15 mouse cellular contexts compared by ENCODE assay signal in genomic region chr15:100686434-100686833, GRCm38 (mm10). TPM values are rescaled to one million over a fixed set of nuclear protein-coding genes. Genes with fewer than 3 reads are reported as not detected.
DNase-seq lines count a peak whose midpoint lies in the region; ATAC-seq and TF ChIP-seq lines count a peak whose summit lies in the region.
"Had no signal": no experiment of that assay in that cellular context is flagged by ENCODE, and none has a peak within 500 bp of the region (broad histone marks: within the 10 kb centered on the region; RNA-seq: fewer than 3 reads in every experiment).

No protein-coding gene starts in this region.

- DNase-seq in spleen, adult 2 months (ENCODE audit: low read depth in 1 of 2, low spot score in 2 of 2), result no peak
- no peak for DNase-seq in spleen, postnatal 10 days (ENCODE audit: low spot score in 2 of 2)
- peak; percentile 16 for DNase-seq in brain, adult 2 months (ENCODE audit: low read depth, low spot score)
- no peak for DNase-seq in embryonic facial prominence, embryonic 10.5 days (ENCODE audit: low spot score)
- no peak for DNase-seq in kidney, postnatal 4 days
- no peak for DNase-seq in lung, postnatal 4 days
- DNase-seq: cerebellum, adult 8-10 months; gastrocnemius, postnatal 10 days; kidney, adult 8-10 months; spleen, adult 18-20 months had no signal

- no peaks in the 10 kb centered on the region for H3K27me3 ChIP-seq in spleen, adult 2 months (ENCODE audit: control insufficient read depth, insufficient read depth, low read length)
- H3K27me3 ChIP-seq in liver, embryonic 16.5 days (ENCODE audit: control insufficient read depth, insufficient read depth, low read depth, low read length), result no peaks in the 10 kb centered on the region
- peaks cover 15% of the 10 kb centered on the region for H3K27me3 ChIP-seq in embryonic facial prominence, embryonic 10.5 days (replicated peaks; ENCODE audit: low read depth, poor library complexity, severe bottlenecking)

- 0 out of 2 replicates have a peak overlapping the region, but pooled peaks have one; percentile 11 for H3K9ac ChIP-seq in liver, embryonic 16.5 days (ENCODE audit: low read depth, low read length)
- H3K9ac ChIP-seq: forebrain, postnatal 0 days; hindbrain, embryonic 14.5 days; lung, embryonic 15.5 days had no signal

- no peak for ATAC-seq in liver, embryonic 16.5 days (ENCODE audit: low read depth)
- ATAC-seq: forebrain, postnatal 0 days had no signal

- no peaks in the 10 kb centered on the region for H3K9me3 ChIP-seq in liver, embryonic 16.5 days (replicated peaks; ENCODE audit: control insufficient read depth, low read length)
- H3K9me3 ChIP-seq in embryonic facial prominence, embryonic 10.5 days, result peaks cover 11% of the 10 kb centered on the region

- no peak for TF ChIP-seq POLR2A in spleen, adult 2 months (IDR thresholded peaks at IDR 0.05; ENCODE audit: low read depth, low read length)

- no peak overlapping the region; the same call in 1 of the 2 replicates for H3K27ac ChIP-seq in spleen, adult 2 months (ENCODE audit: insufficient read depth, low read length)
- peak overlapping the region; percentile 18; the same call in 1 of the 2 replicates for H3K27ac ChIP-seq in liver, embryonic 16.5 days (ENCODE audit: low read length)
- no peak overlapping the region for H3K27ac ChIP-seq in embryonic facial prominence, embryonic 10.5 days (replicated peaks)
- H3K27ac ChIP-seq: hindbrain, embryonic 14.5 days; left cerebral cortex, adult 2 months; lung, embryonic 15.5 days had no signal

- peaks cover 12% of the 10 kb centered on the region; the same call in 1 of the 2 replicates for H3K4me1 ChIP-seq in spleen, adult 2 months (ENCODE audit: control insufficient read depth, insufficient read depth, insufficient read length)
- H3K4me1 ChIP-seq in liver, embryonic 16.5 days (ENCODE audit: control insufficient read depth, low read depth, low read length), result peaks cover 36% of the 10 kb centered on the region
- H3K4me1 ChIP-seq in embryonic facial prominence, embryonic 10.5 days, result peaks cover 19% of the 10 kb centered on the region
- H3K4me1 ChIP-seq: lung, embryonic 15.5 days had no signal

- no peak for TF ChIP-seq CTCF in spleen, adult 2 months (IDR thresholded peaks at IDR 0.05; ENCODE audit: extremely low read depth, insufficient read depth, insufficient read length, insufficient replicate concordance)

- H3K4me3 ChIP-seq in spleen, adult 2 months (ENCODE audit: extremely low read depth, insufficient read depth, insufficient read length), result peak overlapping the region; percentile 2; the same call in 1 of the 2 replicates
- H3K4me3 ChIP-seq in liver, embryonic 16.5 days (ENCODE audit: low read depth, low read length), result peak overlapping the region; percentile 35
- H3K4me3 ChIP-seq in embryonic facial prominence, embryonic 10.5 days, result no peak overlapping the region
- H3K4me3 ChIP-seq: left cerebral cortex, adult 2 months; lung, embryonic 15.5 days had no signal

- WGBS in spleen, adult 2 months, result 81% methylated on average over 6 of the region's 6 CpGs
- WGBS in liver, embryonic 16.5 days (ENCODE audit: insufficient replicate concordance), result 67% methylated on average over 6 of the region's 6 CpGs
- 84% methylated on average over 6 of the region's 6 CpGs for WGBS in embryonic facial prominence, embryonic 10.5 days

- H3K4me2 ChIP-seq in liver, embryonic 16.5 days (ENCODE audit: low read depth, low read length), result peak overlapping the region; percentile 13
- H3K4me2 ChIP-seq: hindbrain, embryonic 14.5 days; lung, embryonic 15.5 days had no signal

- 0 out of 2 replicates have a peak, but pooled peaks cover under 1% of the 10 kb centered on the region for H3K36me3 ChIP-seq in spleen, adult 2 months (ENCODE audit: control insufficient read depth, insufficient read depth, low read length)
- H3K36me3 ChIP-seq in liver, embryonic 16.5 days (ENCODE audit: control insufficient read depth, insufficient read depth), result no peaks in the 10 kb centered on the region
- no peaks in the 10 kb centered on the region for H3K36me3 ChIP-seq in embryonic facial prominence, embryonic 10.5 days (replicated peaks)
- H3K36me3 ChIP-seq: lung, embryonic 15.5 days had no signal

RNA-seq across cellular contexts. Expression of gene Cela1, which starts 1.3 kb away (rescaled TPM):
- 5,688 and 5,726 TPM in 2 replicates for polyA plus RNA-seq in spleen, adult 2 months (2012; rRNA removed)
- polyA plus RNA-seq in liver, embryonic 16.5 days (2015; fragmentation: Nextera tagmentation; extraction: Ambion mirVana), result 20.3 and 30.0 TPM in 2 replicates
- 1.7 and 2.2 TPM in 2 replicates for polyA plus RNA-seq in embryonic facial prominence, embryonic 10.5 days (2016; fragmentation: Nextera tagmentation; extraction: Ambion mirVana)

RNA-seq across cellular contexts. Expression of gene Bin2, which starts 17.1 kb away (rescaled TPM):
- 101 TPM in 2 replicates for polyA plus RNA-seq in spleen, adult 2 months (2012; rRNA removed)
- polyA plus RNA-seq in liver, embryonic 16.5 days (2015; fragmentation: Nextera tagmentation; extraction: Ambion mirVana), result 18.0 and 20.6 TPM in 2 replicates
- 2.1 and 4.0 TPM in 2 replicates for polyA plus RNA-seq in embryonic facial prominence, embryonic 10.5 days (2016; fragmentation: Nextera tagmentation; extraction: Ambion mirVana)

RNA-seq across cellular contexts. Expression of gene Galnt6, which starts 42.7 kb away (rescaled TPM):
- polyA plus RNA-seq in spleen, adult 2 months (2012; rRNA removed), result 13.9 and 16.1 TPM in 2 replicates
- 1.8 TPM in 2 replicates for polyA plus RNA-seq in liver, embryonic 16.5 days (2015; fragmentation: Nextera tagmentation; extraction: Ambion mirVana)
- polyA plus RNA-seq in embryonic facial prominence, embryonic 10.5 days (2016; fragmentation: Nextera tagmentation; extraction: Ambion mirVana), result 0.05 and 0.16 TPM in 2 replicates

RNA-seq across cellular contexts. Expression of gene Smagp, which starts 49.7 kb away (rescaled TPM):
- 29.2 and 33.1 TPM in 2 replicates for polyA plus RNA-seq in spleen, adult 2 months (2012; rRNA removed)
- polyA plus RNA-seq in liver, embryonic 16.5 days (2015; fragmentation: Nextera tagmentation; extraction: Ambion mirVana), result 9.1 and 9.3 TPM in 2 replicates
- 4.9 and 7.3 TPM in 2 replicates for polyA plus RNA-seq in embryonic facial prominence, embryonic 10.5 days (2016; fragmentation: Nextera tagmentation; extraction: Ambion mirVana)

Comparison
In these comparisons a context has a peak if more than half of its experiments do, and no peak if none do; other contexts are left out.
1. RNA of gene Cela1, which starts 1.3 kb away (polyA plus RNA-seq): 5,688 to 5,726 TPM in spleen, adult 2 months; 20.3 to 30.0 TPM in liver, embryonic 16.5 days and 1.7 to 2.2 TPM in embryonic facial prominence, embryonic 10.5 days; every median in the first group is over 100 times any median in the second.